Mouse (Mus musculus) liver, postnatal 0 days (tissue): ENCODE results near the gene Efna3. TPM values are rescaled to one million over a fixed set of nuclear protein-coding genes. Genes with fewer than 3 reads are reported as not detected.
A peak's percentile ranks its signal among the peaks of the same experiment; 100 is the strongest.

Experiments
- ATAC-seq: fragments of 200-750 bp; cut with Nextera tagmentation; 2 replicates; pipeline ENCODE4 v1.8.0; 2017; ENCODE audit warnings: mild to moderate bottlenecking, moderate library complexity
- DNase-seq: peaks from one replicate; pipeline ENCODE4 v3.0.0-alpha.2; 2016
- H3K27ac ChIP-seq: fragments of 300-500 bp; sonication (generic); 2 replicates; pipeline ENCODE4 v1.5.1; 2014; ENCODE audit warnings: antibody characterized with exemption, moderate library complexity, mild to moderate bottlenecking, low read depth
- H3K27me3 ChIP-seq: fragments of 300-500 bp; sonication (generic); 2 replicates; pipeline ENCODE4 v1.6.1; 2014; ENCODE audit warnings: low read length, control low read depth, mixed read lengths; ENCODE audit not compliant: insufficient read depth
- H3K36me3 ChIP-seq: fragments of 300-500 bp; sonication (generic); replicated peaks from 2 replicates; pipeline ENCODE4 v1.6.1; 2014; ENCODE audit warnings: mild to moderate bottlenecking, control low read depth, low read length, moderate library complexity, mixed read lengths; ENCODE audit not compliant: insufficient read depth
- H3K4me1 ChIP-seq: fragments of 300-500 bp; sonication (generic); 2 replicates; pipeline ENCODE4 v1.6.1; 2014; ENCODE audit warnings: antibody characterized with exemption, mild to moderate bottlenecking, control low read depth; ENCODE audit not compliant: insufficient read depth
- H3K4me2 ChIP-seq: fragments of 300-500 bp; sonication (generic); 2 replicates; pipeline ENCODE4 v1.6.1; 2014; ENCODE audit warnings: low read depth, mild to moderate bottlenecking, low read length, moderate library complexity, mixed read lengths
- H3K4me3 ChIP-seq: fragments of 300-500 bp; sonication (generic); 2 replicates; pipeline ENCODE4 v1.5.1; 2014; ENCODE audit warnings: low read depth, low read length
- H3K9ac ChIP-seq: fragments of 300-500 bp; sonication (generic); replicated peaks from 2 replicates; pipeline ENCODE4 v1.6.1; 2014; ENCODE audit warnings: mild to moderate bottlenecking, moderate library complexity
- H3K9me3 ChIP-seq: fragments of 300-500 bp; sonication (generic); 2 replicates; pipeline ENCODE4 v1.6.1; 2016; ENCODE audit warnings: mild to moderate bottlenecking, control low read depth, low read length, mixed read lengths
- CTCF ChIP-seq: sonication (generic); IDR thresholded peaks from 2 replicates; pipeline ENCODE4 v1.5.1; 2016; ENCODE audit warnings: antibody characterized with exemption, low read depth
- EP300 ChIP-seq: IDR thresholded peaks from 2 replicates; pipeline ENCODE4 v1.6.1; 2016; ENCODE audit warnings: antibody characterized with exemption, low read depth, mild to moderate bottlenecking
- WGBS: fragments of 180-500 bp; shearing (Covaris S2); extraction: QIAGEN DNeasy Blood & Tissue Kit; methylation state at CpG from one replicate; pipeline ENCODE4 v1.1.7; 2014; ENCODE audit not compliant: insufficient replicate concordance; 5-methylcytosine and 5-hydroxymethylcytosine counted together
- polyA plus RNA-seq: library from polyadenylated mRNA; unstranded; fragments of >200 nt; fragmentation: Nextera tagmentation; extraction: Ambion mirVana; gene quantifications from 2 replicates; pipeline ENCODE4 v1.2.1, GENCODE M21; 2015

The Efna3 gene
- polyA plus RNA-seq, 1 experiment from 2014 or later, result not detected

- no peak for DNase-seq
- TF ChIP-seq CTCF (no peak), EP300 (no peak)
Observed at GRCm38 (mm10) chr3:89295685-89296230, 27.0 kb downstream of the Efna3 start.

GRCm38 (mm10) chr3:89294195-89294594, 28.6 kb downstream of the Efna3 start:
- Histone ChIP-seq H3K36me3 (no peaks in the 10 kb centered on the region), H3K27ac (peak overlapping the region; percentile 93), H3K4me1 (peaks cover 13% of the 10 kb centered on the region; the same call in 1 of the 2 replicates), H3K9me3 (no peaks in the 10 kb centered on the region), H3K4me2 (no peak overlapping the region), H3K4me3 (no peak overlapping the region), H3K9ac (no peak overlapping the region), H3K27me3 (no peaks in the 10 kb centered on the region)
- ATAC-seq (peak; percentile 22; the same call in 1 of the 2 replicates), DNase-seq (no peak)
- 62% methylated on average over 5 of the region's 5 CpGs for WGBS
- TF ChIP-seq EP300, result no peak
- TF ChIP-seq CTCF, result no peak

More at GRCm38 (mm10) chr3:89295685-89296230, 27.0 kb downstream of the Efna3 start:
- H3K27ac ChIP-seq, result peak overlapping the region; percentile 46; the same call in 1 of the 2 replicates
- WGBS, result 47% methylated on average over 8 of the region's 8 CpGs
- H3K4me2 ChIP-seq, result no peak overlapping the region
- no peaks in the 10 kb centered on the region for H3K9me3 ChIP-seq
- no peak overlapping the region for H3K9ac ChIP-seq
- peaks cover 13% of the 10 kb centered on the region; the same call in 1 of the 2 replicates for H3K4me1 ChIP-seq
- no peak overlapping the region for H3K4me3 ChIP-seq
- H3K36me3 ChIP-seq, result no peaks in the 10 kb centered on the region
- H3K27me3 ChIP-seq, result 0 out of 2 replicates have a peak, but pooled peaks cover 3% of the 10 kb centered on the region
- no peak for ATAC-seq

GRCm38 (mm10) chr3:89293247-89293918, 29.4 kb downstream of the Efna3 start:
- H3K9ac ChIP-seq, result no peak overlapping the region; the same call in 1 of the 2 replicates
- peak overlapping the region; percentile 93 for H3K27ac ChIP-seq
- H3K9me3 ChIP-seq, result no peaks in the 10 kb centered on the region
- DNase-seq (peak; percentile 71), ATAC-seq (peak; percentile 96)
- TF ChIP-seq EP300 (peak; percentile 62), CTCF (no peak)
- H3K27me3 ChIP-seq, result no peaks in the 10 kb centered on the region
- H3K4me2 ChIP-seq, result no peak overlapping the region
- H3K4me1 ChIP-seq, result peaks cover 12% of the 10 kb centered on the region; the same call in 1 of the 2 replicates
- H3K36me3 ChIP-seq, result no peaks in the 10 kb centered on the region
- no peak overlapping the region for H3K4me3 ChIP-seq
- WGBS, result 58% methylated on average over 11 of the region's 11 CpGs

- H3K27ac ChIP-seq, result peak overlapping the region; percentile 93
- H3K4me3 ChIP-seq, result no peak overlapping the region
- WGBS, result 72% methylated on average over 5 of the region's 5 CpGs
- no peaks in the 10 kb centered on the region for H3K27me3 ChIP-seq
- no peak overlapping the region for H3K4me2 ChIP-seq
- TF ChIP-seq CTCF, result no peak
- TF ChIP-seq EP300, result no peak
- H3K9me3 ChIP-seq, result no peaks in the 10 kb centered on the region
- peaks cover 10% of the 10 kb centered on the region; the same call in 1 of the 2 replicates for H3K4me1 ChIP-seq
- ATAC-seq, result no peak
- no peak for DNase-seq
- H3K36me3 ChIP-seq, result no peaks in the 10 kb centered on the region
- H3K9ac ChIP-seq, result no peak overlapping the region
Observed at GRCm38 (mm10) chr3:89292303-89292702, 30.5 kb downstream of the Efna3 start.

GRCm38 (mm10) chr3:89291874-89292273, 30.9 kb downstream of the Efna3 start:
- ATAC-seq, result no peak
- no peak for TF ChIP-seq EP300
- no peak for TF ChIP-seq CTCF
- peak overlapping the region; percentile 93; the same call in 1 of the 2 replicates for H3K27ac ChIP-seq
- H3K27me3 ChIP-seq, result no peaks in the 10 kb centered on the region
- no peaks in the 10 kb centered on the region for H3K36me3 ChIP-seq
- no peak overlapping the region for H3K4me2 ChIP-seq
- peaks cover 10% of the 10 kb centered on the region; the same call in 1 of the 2 replicates for H3K4me1 ChIP-seq
- H3K9me3 ChIP-seq, result no peaks in the 10 kb centered on the region
- DNase-seq, result no peak
- no peak overlapping the region for H3K4me3 ChIP-seq
- 38% methylated on average over 10 of the region's 10 CpGs for WGBS
- H3K9ac ChIP-seq, result no peak overlapping the region

GRCm38 (mm10) chr3:89288503-89288928, 34.2 kb downstream of the Efna3 start:
- WGBS, result 34% methylated on average over 7 of the region's 7 CpGs
- no peak for TF ChIP-seq CTCF
- no peak for TF ChIP-seq EP300
- Histone ChIP-seq H3K9me3 (no peaks in the 10 kb centered on the region), H3K4me3 (no peak overlapping the region), H3K9ac (0 out of 2 replicates have a peak overlapping the region, but pooled peaks have one; percentile 3), H3K4me2 (no peak overlapping the region), H3K4me1 (peaks cover 9% of the 10 kb centered on the region; the same call in 1 of the 2 replicates), H3K27me3 (no peaks in the 10 kb centered on the region), H3K36me3 (no peaks in the 10 kb centered on the region), H3K27ac (no peak overlapping the region)
- ATAC-seq, result 0 out of 2 replicates have a peak, but pooled peaks have one; percentile 12
- peak; percentile 19 for DNase-seq
